Mouse (Mus musculus) lung, postnatal 10 days (tissue): Measurements from ENCODE around the gene Tkt.
A peak's percentile ranks its signal among the peaks of the same experiment; 100 is the strongest.
"Not testable (repeated sequence)": the region's sequence is repeated elsewhere in the genome, so short reads cannot be mapped to it uniquely, and the experiment has no call there.

Experiments used
- DNase-seq: peaks from one replicate; pipeline ENCODE4 v3.0.0; 2021

Tkt gene

GRCm38 (mm10) chr14:30556651-30557050 lies 8.5 kb downstream of the Tkt start:
- DNase-seq = no peak

- DNase-seq = no peak
Measured at GRCm38 (mm10) chr14:30557730-30558129, 9.6 kb downstream of the Tkt start.

DNA sequence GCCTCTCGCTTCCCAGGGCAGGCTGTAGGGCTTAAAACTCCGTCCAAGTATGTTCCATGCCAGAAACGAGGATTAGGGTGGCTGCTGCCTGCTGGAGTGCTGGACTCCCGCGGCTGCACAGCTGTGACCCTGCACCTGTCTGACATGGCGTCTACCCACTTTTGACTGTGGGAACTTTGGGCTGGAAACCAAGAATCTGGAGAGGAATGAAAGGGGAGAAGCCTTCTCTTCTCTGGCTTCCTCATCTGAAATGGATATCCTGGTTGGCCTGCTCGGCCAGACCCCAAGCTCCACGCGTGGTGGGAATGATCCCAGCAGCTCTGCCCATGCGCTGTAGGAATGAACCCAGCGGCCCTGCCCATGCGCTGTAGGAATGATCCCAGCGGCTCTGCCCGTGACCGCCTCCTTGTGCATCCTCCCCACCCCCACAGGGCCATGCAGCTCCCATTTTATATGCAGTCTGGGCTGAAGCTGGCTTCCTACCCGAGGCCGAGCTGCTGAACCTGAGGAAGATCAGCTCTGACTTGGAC lies 11.2 kb downstream of the Tkt start:
- DNase-seq = no peak

DNA sequence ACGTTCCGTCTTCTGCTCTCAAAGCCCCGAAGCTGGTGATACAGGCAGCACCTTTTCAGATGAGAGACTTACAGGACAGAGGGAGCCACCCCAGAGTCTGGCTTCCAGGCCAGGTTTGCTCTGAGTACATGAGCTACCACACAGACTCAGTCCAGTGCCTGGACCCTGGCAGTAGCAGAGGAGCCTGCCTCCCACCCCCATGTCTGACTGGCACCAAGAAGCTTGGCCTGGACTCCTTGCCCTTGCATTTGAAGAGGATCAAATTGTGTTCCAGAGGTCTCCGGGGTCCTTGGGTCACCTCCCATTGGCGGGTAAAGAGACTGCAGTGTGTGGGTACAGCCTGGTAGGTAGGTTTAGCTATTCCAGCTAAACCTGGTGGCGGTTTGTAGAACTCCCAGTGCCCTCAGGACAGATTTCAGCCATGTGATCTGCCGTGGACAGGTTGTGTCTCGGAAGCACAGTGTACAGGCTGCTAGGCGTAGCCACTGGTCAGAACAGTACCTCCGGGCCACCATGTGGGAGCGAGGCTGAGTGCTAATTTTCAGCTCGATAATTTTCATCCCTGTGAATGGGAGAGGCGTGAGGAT lies 12.7 kb downstream of the Tkt start:
- DNase-seq = no peak

DNA sequence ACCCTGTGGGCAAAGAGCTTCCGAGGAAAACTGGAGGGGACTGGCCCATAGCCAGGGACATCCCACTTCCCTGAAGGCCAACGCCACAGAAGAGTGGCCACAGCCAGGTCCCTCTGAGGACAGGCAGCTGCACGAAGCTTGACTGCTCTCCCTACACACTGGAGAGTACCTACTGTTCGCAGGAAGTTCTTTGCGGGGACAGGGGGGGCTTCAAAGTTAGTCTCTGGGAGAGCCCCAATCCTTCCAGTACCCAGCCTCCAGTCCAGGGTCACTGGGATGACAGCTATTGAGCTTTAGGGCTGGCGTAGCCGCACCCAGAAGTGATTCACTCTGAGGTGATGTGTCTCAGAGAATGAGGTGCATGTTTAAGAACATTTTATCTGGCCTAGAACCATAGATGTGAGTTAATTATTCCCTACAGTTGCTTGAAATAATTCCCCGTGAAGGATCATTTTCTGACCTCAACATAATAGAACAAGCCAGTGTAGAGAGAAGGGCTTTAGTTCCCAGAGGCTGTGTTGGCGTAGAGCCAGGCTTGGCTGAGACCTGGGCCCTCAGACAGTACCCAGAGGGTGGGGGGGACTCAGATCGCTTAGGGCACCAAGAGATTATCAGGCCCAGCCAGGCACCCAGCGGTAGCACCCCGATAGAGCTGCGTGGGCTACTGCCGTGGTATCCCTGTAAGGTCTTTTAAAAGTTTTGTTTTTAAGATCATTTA lies 13.5 kb downstream of the Tkt start:
- DNase-seq = no peak

- DNase-seq = no peak
Measured at GRCm38 (mm10) chr14:30562343-30562742, 14.2 kb downstream of the Tkt start.

GRCm38 (mm10) chr14:30564451-30564850 lies 16.3 kb downstream of the Tkt start:
- DNase-seq = peak; percentile 57

GRCm38 (mm10) chr14:30566317-30566716 lies 18.2 kb downstream of the Tkt start:
- DNase-seq = no peak

- DNase-seq = no peak
Measured at GRCm38 (mm10) chr14:30568016-30568415, 19.9 kb downstream of the Tkt start.

GRCm38 (mm10) chr14:30570303-30570702 lies 22.1 kb downstream of the Tkt start:
- peak; percentile 62 for DNase-seq

GRCm38 (mm10) chr14:30572253-30572652 lies 24.1 kb downstream of the Tkt start:
- no peak for DNase-seq

DNA sequence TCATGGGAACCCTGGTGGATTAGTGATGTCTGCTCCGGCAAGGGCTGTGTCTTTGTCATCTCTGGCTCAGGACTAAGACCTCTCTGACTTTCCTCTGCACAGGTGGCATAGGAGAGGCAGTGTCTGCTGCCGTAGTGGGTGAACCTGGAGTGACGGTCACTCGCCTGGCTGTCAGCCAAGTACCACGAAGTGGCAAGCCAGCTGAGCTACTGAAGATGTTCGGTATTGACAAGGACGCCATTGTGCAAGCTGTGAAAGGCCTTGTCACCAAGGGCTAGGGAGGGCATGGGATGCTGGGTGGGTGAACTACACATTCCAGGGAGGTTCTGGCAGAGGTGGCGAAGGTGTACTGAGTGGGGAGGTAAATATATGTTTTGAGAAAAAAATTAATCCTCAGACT lies 25.1 kb downstream of the Tkt start:
- no peak for DNase-seq

DNA sequence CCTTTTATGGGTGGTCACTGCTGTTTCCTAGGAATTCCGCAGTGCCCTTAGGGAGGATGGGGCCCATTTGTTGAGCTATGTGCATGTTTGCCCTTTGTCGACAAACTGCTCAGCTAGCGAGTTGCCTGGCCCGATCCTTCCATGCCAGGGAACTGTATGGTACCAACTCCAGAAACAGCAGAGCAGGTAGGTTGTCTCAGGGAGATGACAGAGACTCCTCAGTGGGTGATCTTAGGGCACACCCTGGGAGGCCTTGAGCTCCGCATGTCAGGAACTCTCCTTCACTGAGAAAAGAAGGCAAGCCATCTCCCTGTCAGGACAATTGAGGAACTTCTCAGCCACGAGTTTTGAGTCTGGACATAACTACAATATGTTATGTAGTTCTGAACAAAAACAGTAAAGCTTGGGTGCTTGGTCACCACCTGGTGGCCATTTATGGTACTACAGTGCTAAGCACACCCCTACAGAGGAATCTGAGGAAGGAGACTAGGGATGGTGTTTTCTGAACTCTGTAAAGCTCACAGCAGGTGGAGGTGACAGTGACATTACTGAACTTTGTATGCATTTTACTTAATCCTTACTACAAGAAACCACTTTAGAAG lies 25.9 kb downstream of the Tkt start:
- DNase-seq = peak; percentile 88

DNA sequence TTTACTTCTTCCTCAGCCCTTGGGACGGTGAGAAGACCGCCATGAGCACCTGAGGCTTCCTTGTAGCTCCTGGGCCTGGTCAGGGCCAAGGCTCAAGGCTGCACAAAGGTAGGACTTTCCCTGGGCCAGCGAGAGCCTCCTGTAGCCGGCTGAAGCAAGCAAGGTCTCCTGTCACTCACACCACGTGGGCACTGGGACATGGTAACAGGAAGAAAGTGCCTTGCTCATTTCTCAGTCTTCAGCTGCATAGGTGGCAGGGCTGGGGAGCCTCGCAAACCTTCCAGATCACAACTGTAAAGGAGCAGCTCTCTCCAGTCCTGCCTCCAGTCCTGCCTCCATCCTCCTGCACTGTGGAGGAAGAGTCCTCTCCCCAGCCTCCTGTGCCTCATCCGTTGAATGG lies 27.6 kb downstream of the Tkt start:
- no peak for DNase-seq

DNA sequence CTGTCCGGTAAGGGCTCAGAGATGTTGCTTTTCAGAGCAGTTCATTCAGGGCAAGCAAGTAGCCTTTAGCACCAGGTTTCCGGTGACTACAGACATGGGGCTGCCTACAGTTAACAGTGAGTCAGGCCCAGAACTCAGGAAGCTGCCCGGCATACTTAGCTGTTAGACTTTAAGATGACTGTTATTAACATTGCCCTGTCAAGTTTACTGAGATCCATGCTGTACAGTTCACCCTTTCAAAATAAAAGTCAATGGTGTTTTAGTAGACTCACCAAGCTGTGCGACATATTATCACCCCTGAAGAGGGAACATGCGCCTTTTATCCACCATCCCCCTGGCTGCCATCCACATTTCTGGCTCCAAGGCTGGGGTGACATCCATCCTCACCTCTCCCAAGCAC lies 28.1 kb downstream of the Tkt start:
- DNase-seq = no peak

GRCm38 (mm10) chr14:30577303-30578062 lies 29.3 kb downstream of the Tkt start:
- DNase-seq = not testable (repeated sequence)

DNA sequence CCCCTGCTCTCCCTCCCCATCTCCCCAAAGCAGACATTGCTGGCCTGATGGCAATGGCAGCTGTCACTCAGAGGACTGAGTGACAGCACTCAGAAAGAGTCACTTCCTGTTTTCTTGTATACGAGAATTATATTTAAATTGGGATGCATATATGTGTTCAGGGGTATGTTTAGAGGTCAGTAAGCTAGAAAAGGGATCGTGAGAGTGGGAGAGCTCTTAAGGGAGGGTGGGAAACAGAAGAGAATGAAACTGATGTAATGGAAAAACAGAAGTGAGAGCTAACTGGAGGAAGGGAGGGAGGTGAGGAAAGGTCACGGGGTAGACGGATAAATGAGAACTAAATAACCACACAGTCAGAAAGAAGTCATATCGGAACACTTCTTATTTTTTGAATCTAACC lies 31.0 kb downstream of the Tkt start:
- DNase-seq = no peak

GRCm38 (mm10) chr14:30579882-30580281 lies 31.7 kb downstream of the Tkt start:
- no peak for DNase-seq

- no peak for DNase-seq
Measured at GRCm38 (mm10) chr14:30581238-30581637, 33.1 kb downstream of the Tkt start.

- DNase-seq = no peak
Measured at GRCm38 (mm10) chr14:30584077-30584476, 35.9 kb downstream of the Tkt start.

DNA sequence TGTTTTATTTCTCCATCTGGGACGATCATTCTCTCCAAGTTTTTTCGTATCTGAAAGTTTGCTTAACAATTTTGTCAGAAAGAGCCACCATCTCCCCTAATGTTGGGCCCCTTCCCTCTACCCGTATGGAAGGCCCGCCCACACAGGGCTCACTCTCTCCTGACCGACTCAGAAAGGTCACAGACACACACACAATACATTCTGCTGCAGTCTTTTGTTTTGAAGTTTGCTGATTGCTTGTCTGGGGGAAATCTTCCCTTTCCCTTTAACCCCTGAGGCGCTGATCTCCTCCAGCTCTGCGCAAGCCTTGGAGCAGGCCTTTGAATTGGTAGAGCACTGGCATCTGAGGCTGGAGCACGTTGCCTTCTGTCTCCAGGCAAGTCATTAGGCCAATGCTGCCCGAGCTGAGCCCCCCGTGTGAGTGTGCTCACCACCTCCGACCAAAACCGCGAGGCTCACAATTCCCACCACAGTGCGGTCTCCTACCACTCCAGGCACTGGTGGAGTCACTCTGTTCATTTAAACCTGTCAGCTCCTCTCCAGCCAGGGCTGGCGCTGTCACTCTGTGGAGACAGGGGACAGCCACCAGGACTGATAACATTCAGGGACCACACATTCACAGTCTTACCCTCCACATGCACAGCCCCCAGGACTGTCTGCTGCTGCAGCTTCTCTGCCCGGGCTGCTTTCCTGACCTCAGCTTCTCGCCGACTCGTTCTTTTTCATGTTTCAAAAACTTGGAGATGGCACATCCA lies 36.5 kb downstream of the Tkt start:
- no peak for DNase-seq

DNA sequence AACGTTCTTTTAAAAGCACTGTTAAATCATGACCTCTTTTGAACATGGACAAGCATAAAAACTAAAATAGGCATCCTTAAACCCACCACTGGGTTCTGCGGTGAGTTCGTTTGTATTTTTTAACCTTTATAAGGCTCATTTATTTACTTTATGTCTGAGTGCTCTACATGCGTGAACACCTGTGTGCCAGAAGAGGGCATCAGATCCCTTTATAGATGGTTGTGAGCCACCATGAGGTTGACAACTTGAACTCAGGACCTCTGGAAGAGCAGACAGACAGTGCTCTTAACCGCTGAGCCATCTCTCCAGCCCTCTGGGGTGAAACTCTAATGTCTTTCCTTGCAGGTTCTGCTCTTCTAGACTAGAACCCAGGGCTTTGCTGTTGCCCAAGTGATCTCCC lies 37.2 kb downstream of the Tkt start:
- DNase-seq = no peak
